Mouse (Mus musculus) spleen, adult 12 weeks (tissue): Measurements from ENCODE around the gene Mterf1b.
"Not testable (repeated sequence)": the region's sequence is repeated elsewhere in the genome, so short reads cannot be mapped to it uniquely, and the experiment has no call there.

Source experiments
- DNase-seq: peaks from one replicate; pipeline ENCODE4 v3.0.0; 2022; ENCODE audit warnings: low spot score

The Mterf1b gene

GRCm38 (mm10) chr5:4191671-4192480 lies at the start of gene Mterf1b:
Mterf1b (plus strand) TSS chr5:4192367.
- DNase-seq = not testable (repeated sequence)

- not testable (repeated sequence) for DNase-seq
Measured at GRCm38 (mm10) chr5:4159418-4160071, 32.6 kb upstream of the Mterf1b start.

GRCm38 (mm10) chr5:4161554-4161953 lies 30.6 kb upstream of the Mterf1b start:
- DNase-seq = no peak

GRCm38 (mm10) chr5:4162461-4162860 lies 29.7 kb upstream of the Mterf1b start:
- DNase-seq = no peak

DNA sequence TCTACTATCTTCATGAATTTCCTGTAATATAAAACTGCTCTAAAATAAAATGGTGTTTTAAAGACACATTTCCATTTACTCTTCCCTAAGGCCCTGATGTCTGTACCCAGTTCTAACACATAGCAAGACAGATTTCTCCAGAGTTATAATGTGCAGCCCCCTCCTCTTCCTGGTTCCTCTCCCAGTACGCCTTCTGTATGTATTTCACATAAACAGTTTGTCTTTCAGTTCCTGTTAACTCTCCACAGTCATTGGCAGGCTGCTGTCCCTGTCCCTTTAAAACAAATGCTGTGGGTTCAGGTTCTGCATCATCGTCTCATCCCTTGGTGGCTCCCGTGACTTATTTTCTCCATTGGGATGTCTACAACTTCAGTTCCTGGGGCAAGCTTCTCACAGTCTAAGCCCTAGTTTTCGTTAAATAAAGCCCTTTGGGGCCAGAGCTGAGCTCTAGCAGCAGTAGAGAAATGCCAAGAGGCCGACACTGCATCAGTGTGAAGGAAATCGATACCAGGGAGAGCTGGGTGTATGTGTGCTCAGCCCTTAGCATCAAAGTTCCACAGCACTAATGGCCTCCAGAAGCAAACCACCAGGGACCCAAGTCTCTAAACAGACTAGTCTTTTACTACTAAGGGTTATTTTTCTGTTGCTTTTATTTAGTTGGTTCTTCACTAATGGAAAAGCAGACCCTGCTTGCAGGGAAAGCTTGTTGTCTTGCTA lies 24.2 kb upstream of the Mterf1b start:
- DNase-seq = not testable (repeated sequence)

GRCm38 (mm10) chr5:4168530-4168926 lies 23.6 kb upstream of the Mterf1b start:
- not testable (repeated sequence) for DNase-seq

DNA sequence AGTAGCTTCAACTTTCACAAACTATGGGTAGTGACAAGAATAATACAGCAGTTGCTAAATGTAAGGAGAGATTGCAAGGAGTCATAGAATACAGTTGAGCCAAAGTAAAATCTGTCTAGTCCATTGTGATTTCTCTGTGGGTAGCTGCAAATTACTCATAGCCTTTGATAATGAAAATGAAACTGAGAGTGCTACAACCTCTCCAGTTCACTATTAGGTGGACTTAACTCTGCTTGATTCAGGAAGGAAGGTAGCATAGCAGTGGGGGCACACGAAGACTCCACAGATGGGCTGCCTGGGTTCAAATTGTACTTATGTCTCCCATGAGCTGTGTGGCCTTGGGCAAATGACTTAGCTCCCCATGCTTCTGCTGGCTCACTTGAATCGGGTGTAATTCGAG lies 15.7 kb upstream of the Mterf1b start:
- DNase-seq = not testable (repeated sequence)

- DNase-seq = no peak
Measured at GRCm38 (mm10) chr5:4179364-4179763, 12.8 kb upstream of the Mterf1b start.

DNA sequence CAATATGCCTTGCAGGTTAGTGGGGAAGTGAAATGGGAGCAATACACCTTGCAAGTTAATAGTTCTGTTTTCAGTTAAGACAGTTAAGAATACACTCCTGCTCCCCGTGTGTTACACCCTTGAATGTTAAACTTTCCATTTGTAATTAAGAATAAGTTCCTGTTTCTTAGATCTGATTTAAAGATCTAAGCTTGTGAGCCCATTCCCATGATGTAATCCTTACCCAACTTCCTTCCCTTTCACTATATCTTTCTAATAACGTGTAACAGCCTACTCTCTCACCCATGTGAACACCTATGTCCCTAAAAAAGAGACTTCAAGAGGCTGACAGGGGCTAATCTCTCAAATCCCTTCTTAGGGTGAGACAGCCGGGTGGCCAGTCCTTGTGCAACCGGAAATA lies 5.4 kb upstream of the Mterf1b start:
- DNase-seq = no peak

GRCm38 (mm10) chr5:4192481-4193246 lies 497 bp downstream of the Mterf1b start:
- DNase-seq = not testable (repeated sequence)

GRCm38 (mm10) chr5:4193247-4193628 lies 1.1 kb downstream of the Mterf1b start:
- DNase-seq = no peak

GRCm38 (mm10) chr5:4194166-4194565 lies 2.0 kb downstream of the Mterf1b start:
- no peak for DNase-seq

- DNase-seq = no peak
Measured at GRCm38 (mm10) chr5:4195086-4195485, 2.9 kb downstream of the Mterf1b start.

GRCm38 (mm10) chr5:4201368-4201767 lies 9.2 kb downstream of the Mterf1b start:
- DNase-seq = no peak

DNA sequence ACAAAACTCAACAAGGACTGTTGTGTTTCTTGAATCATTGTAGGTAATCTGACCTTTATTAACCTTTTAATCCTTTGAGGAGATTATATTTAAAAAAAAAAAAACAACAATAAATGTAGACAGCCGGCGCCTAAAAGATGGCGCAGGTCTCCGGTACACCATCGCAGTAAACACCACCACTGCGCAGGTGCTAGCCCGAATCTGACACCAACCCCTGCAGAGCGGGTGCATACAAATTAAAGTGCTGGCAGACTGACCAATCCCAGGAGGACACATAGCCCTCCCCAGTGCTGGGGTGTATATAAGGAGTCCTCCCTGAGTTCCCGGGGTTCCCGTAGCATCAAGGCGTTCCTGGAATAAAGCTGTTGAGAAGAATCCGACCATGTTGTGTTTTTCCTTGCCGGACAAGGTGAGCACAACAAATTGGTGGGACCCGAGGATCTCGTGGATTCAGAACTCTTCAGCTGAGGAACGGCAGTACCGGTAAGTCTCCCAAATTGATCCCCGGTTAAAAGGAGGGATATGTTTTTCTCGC lies 10.2 kb downstream of the Mterf1b start:
- not testable (repeated sequence) for DNase-seq

- DNase-seq = not testable (repeated sequence)
Measured at GRCm38 (mm10) chr5:4210082-4210481, 17.9 kb downstream of the Mterf1b start.

DNA sequence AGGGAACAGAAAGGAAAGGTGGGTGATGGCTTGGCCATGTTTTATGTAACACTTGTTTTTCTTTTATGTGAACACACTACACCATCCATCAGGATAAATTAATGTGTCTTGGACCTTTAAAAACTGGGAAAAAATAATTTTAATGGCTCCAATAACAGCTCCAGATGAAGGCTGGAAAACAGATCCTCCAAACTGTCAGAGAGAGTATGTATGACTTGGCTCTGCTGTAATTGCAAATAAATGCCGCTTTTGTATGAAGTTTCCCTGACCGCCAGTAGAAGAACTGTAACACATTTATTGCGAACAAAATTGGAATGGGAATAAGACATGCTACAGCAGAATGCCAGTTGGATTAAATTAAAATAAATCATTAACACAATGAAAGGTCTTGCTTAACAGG lies 29.1 kb downstream of the Mterf1b start:
- no peak for DNase-seq

GRCm38 (mm10) chr5:4221981-4222623 lies 29.9 kb downstream of the Mterf1b start:
- no peak for DNase-seq

DNA sequence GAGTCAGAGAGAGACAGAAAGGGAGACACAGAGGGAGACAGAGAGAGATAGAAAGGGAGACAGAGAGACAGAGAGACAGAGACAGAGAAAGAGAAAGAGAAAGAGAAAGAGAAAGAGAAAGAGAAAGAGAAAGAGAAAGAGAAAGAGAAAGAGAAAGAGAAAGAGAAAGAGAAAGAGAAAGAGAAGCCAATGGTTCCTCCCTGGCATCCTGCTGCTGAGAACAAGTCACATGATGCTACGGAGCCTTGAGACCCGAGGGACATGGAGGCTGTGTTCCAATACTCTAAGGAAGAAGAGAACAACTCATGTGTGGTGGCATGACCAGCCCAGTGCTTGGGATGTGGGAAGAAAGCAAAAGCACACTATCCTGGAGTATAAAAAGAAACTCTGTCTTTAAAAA lies 40.0 kb downstream of the Mterf1b start:
- no peak for DNase-seq

GRCm38 (mm10) chr5:4234505-4234904 lies 42.3 kb downstream of the Mterf1b start:
- no peak for DNase-seq

DNA sequence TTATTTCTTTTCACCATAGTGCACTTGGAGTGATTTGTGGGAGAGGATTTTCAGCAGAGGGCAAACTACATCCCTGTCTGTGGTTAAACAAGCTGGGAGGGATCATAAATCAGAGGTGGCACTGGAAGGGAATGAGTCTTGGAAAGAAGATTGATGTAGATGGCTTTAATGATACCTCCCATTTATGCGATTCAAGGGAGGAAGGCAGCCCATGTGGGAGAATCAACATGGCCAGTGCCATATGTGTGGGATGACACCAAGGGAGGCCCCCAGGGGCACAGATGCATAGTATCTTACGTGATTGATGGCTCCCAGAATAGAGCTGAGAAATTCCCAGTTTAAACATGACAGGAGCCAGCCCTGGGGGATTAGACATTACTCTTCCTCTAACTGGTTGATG lies 48.0 kb downstream of the Mterf1b start:
- DNase-seq = no peak
